ENCODE assay signal across 7 mouse cellular contexts in genomic region chr3:89430171-89431159, GRCm38 (mm10). TPM values are rescaled to one million over a fixed set of nuclear protein-coding genes. Genes with fewer than 3 reads are reported as not detected.
DNase-seq lines count a peak whose midpoint lies in the region; ATAC-seq lines count a peak whose summit lies in the region.

Gene Pygo2, plus strand, starts transcription at chr3:89430214.

- peak within 1 kb of the TSS; percentile 93 for H3K4me3 ChIP-seq in embryonic facial prominence, embryonic 10.5 days
- peak within 1 kb of the TSS; percentile 92 for H3K4me3 ChIP-seq in limb, embryonic 11.5 days (ENCODE audit: low read depth, low read length)
- peak within 1 kb of the TSS; percentile 76 for H3K4me3 ChIP-seq in midbrain, embryonic 14.5 days (replicated peaks; ENCODE audit: low read depth, low read length)

- peak within 1 kb of the TSS; percentile 47 for H3K4me2 ChIP-seq in limb, embryonic 11.5 days (ENCODE audit: low read depth, severe bottlenecking)
- H3K4me2 ChIP-seq in midbrain, embryonic 14.5 days (ENCODE audit: low read length), result peak within 1 kb of the TSS; percentile 84

- no peaks in the 10 kb centered on the region for H3K27me3 ChIP-seq in embryonic facial prominence, embryonic 10.5 days (replicated peaks; ENCODE audit: low read depth, poor library complexity, severe bottlenecking)
- H3K27me3 ChIP-seq in limb, embryonic 11.5 days (ENCODE audit: control insufficient read depth, insufficient read depth, low read length), result no peaks in the 10 kb centered on the region
- H3K27me3 ChIP-seq in midbrain, embryonic 14.5 days (ENCODE audit: control insufficient read depth, insufficient read depth, low read length), result no peaks in the 10 kb centered on the region

- H3K9ac ChIP-seq in limb, embryonic 11.5 days (ENCODE audit: low read length), result peak within 1 kb of the TSS; percentile 84
- H3K9ac ChIP-seq in midbrain, embryonic 14.5 days (replicated peaks; ENCODE audit: low read length), result peak within 1 kb of the TSS; percentile 79

- ATAC-seq in granulocyte monocyte progenitor cell, adult 5-6 weeks (replicated peaks; ENCODE audit: poor library complexity, severe bottlenecking), result peak; percentile 97
- ATAC-seq in limb, embryonic 11.5 days (ENCODE audit: insufficient number of reproducible peaks, low FRiP score, low TSS enrichment, low read depth), result peak; percentile 97
- ATAC-seq in midbrain, embryonic 14.5 days (ENCODE audit: low FRiP score, low TSS enrichment), result peak; percentile 96

- peaks cover 65% of the 10 kb centered on the region for H3K36me3 ChIP-seq in embryonic facial prominence, embryonic 10.5 days (replicated peaks)
- H3K36me3 ChIP-seq in limb, embryonic 11.5 days (ENCODE audit: control insufficient read depth, insufficient read depth, low read length), result peaks cover 12% of the 10 kb centered on the region; the same call in 1 of the 2 replicates
- H3K36me3 ChIP-seq in midbrain, embryonic 14.5 days (ENCODE audit: control insufficient read depth, insufficient read depth, low read length), result peaks cover 39% of the 10 kb centered on the region

- 2% methylated on average over 68 of the region's 68 CpGs for WGBS in embryonic facial prominence, embryonic 10.5 days
- WGBS in limb, embryonic 11.5 days, result 2% methylated on average over 68 of the region's 68 CpGs
- 2% methylated on average over 68 of the region's 68 CpGs for WGBS in midbrain, embryonic 14.5 days

- peaks cover 33% of the 10 kb centered on the region for H3K4me1 ChIP-seq in embryonic facial prominence, embryonic 10.5 days
- 0 out of 2 replicates have a peak, but pooled peaks cover 7% of the 10 kb centered on the region for H3K4me1 ChIP-seq in limb, embryonic 11.5 days (ENCODE audit: control insufficient read depth, insufficient read depth, low read length)
- peaks cover 9% of the 10 kb centered on the region for H3K4me1 ChIP-seq in midbrain, embryonic 14.5 days (ENCODE audit: control insufficient read depth, insufficient read depth, low read length)

- no peaks in the 10 kb centered on the region for H3K9me3 ChIP-seq in embryonic facial prominence, embryonic 10.5 days
- no peaks in the 10 kb centered on the region for H3K9me3 ChIP-seq in limb, embryonic 11.5 days (ENCODE audit: control insufficient read depth, low read length)
- H3K9me3 ChIP-seq in midbrain, embryonic 14.5 days (ENCODE audit: control insufficient read depth, low read length), result no peaks in the 10 kb centered on the region

- peak within 1 kb of the TSS; percentile 91 for H3K27ac ChIP-seq in embryonic facial prominence, embryonic 10.5 days (replicated peaks)
- peak within 1 kb of the TSS; percentile 65 for H3K27ac ChIP-seq in limb, embryonic 11.5 days (replicated peaks; ENCODE audit: low read depth, low read length)
- peak within 1 kb of the TSS; percentile 79 for H3K27ac ChIP-seq in midbrain, embryonic 14.5 days (replicated peaks; ENCODE audit: low read depth, low read length)

- DNase-seq in adrenal gland, postnatal 10 days, result peak; percentile 97
- DNase-seq in embryonic facial prominence, embryonic 10.5 days (ENCODE audit: low spot score), result peak; percentile 98
- DNase-seq in kidney, adult 18-20 months, result peak; percentile 94
- DNase-seq in limb, embryonic 11.5 days (ENCODE audit: low spot score), result peak; percentile 95
- peak; percentile 95 for DNase-seq in midbrain, embryonic 14.5 days
- peak; percentile 87 to 90 for DNase-seq in spleen, adult 18-20 months

RNA-seq across cellular contexts. Expression of gene Pygo2, which starts in this region (rescaled TPM):
- total RNA-seq in adrenal gland, postnatal 10 days (2021), result 10 to 100 TPM; 34.2 to 36.9 TPM
- 47.4 and 48.9 TPM in 2 replicates for polyA plus RNA-seq in embryonic facial prominence, embryonic 10.5 days (2016; fragmentation: Nextera tagmentation; extraction: Ambion mirVana)
- 18.9 and 35.2 TPM in 2 replicates for total RNA-seq in granulocyte monocyte progenitor cell, adult 5-6 weeks (2014; fragmentation: Nextera tagmentation)
- 8.8 and 8.9 TPM in 2 replicates for total RNA-seq in granulocyte monocyte progenitor cell, adult 5-6 weeks (2017)
- polyA plus RNA-seq in limb, embryonic 11.5 days (2014; fragmentation: Nextera tagmentation; extraction: Ambion mirVana), result 64.3 and 65.5 TPM in 2 replicates
- 43.4 and 50.6 TPM in 2 replicates for polyA plus RNA-seq in midbrain, embryonic 14.5 days (2014; fragmentation: Nextera tagmentation; extraction: Ambion mirVana)

Comparison
In these comparisons a context has a peak if more than half of its experiments do, and no peak if none do; other contexts are left out.
1. Peak in every context shown above with its lines: DNase-seq, ATAC-seq, H3K4me3 ChIP-seq and H3K27ac ChIP-seq.